Mouse (Mus musculus): ENCODE measurements around the gene Pdzd4. TPM values are rescaled to one million over a fixed set of nuclear protein-coding genes. Genes with fewer than 3 reads are reported as not detected.

Gene Pdzd4
- polyA plus RNA-seq (2014; fragmentation: Illumina TruSeq; extraction: RNeasy Lipid Tissue Mini Kit (QIAGEN cat#74804); ENCODE audit: low read depth, low replicate concordance): 0.36 TPM

GRCm38 (mm10) chrX:73824185-73825151 is at the start of gene Pdzd4:
TSS of gene Pdzd4 (minus strand) at chrX:73824969.

GRCm38 (mm10) chrX:73786364-73787224 is 38.2 kb downstream of the Pdzd4 start, which contains the start of the genes Idh3g and Ssr4:
TSS of gene Idh3g (minus strand) at chrX:73786897.
TSS of gene Ssr4 (plus strand) at chrX:73787028.

GRCm38 (mm10) chrX:73774168-73774760 is 50.5 kb downstream of the Pdzd4 start, which contains the start of gene Srpk3:
TSS of gene Srpk3 (plus strand) at chrX:73774405.

GRCm38 (mm10) chrX:73756334-73757140 is 68.2 kb downstream of the Pdzd4 start, which contains the start of gene Plxnb3:
TSS of gene Plxnb3 (plus strand) at chrX:73757090.

Other genes starting within 250 kb of the Pdzd4 start
- 0.32 TPM for gene Dusp9, start 185.6 kb downstream of the Pdzd4 start, polyA plus RNA-seq (2014; fragmentation: Illumina TruSeq; extraction: RNeasy Lipid Tissue Mini Kit (QIAGEN cat#74804); ENCODE audit: low read depth, low replicate concordance)
- gene Pnck, start 164.9 kb downstream of the Pdzd4 start, polyA plus RNA-seq (2014; fragmentation: Illumina TruSeq; extraction: RNeasy Lipid Tissue Mini Kit (QIAGEN cat#74804); ENCODE audit: low read depth, low replicate concordance): not detected
- gene Slc6a8, start 151.8 kb downstream of the Pdzd4 start, polyA plus RNA-seq (2014; fragmentation: Illumina TruSeq; extraction: RNeasy Lipid Tissue Mini Kit (QIAGEN cat#74804); ENCODE audit: low read depth, low replicate concordance): 126 TPM
- gene Bcap31, start 108.8 kb downstream of the Pdzd4 start, polyA plus RNA-seq (2014; fragmentation: Illumina TruSeq; extraction: RNeasy Lipid Tissue Mini Kit (QIAGEN cat#74804); ENCODE audit: low read depth, low replicate concordance): 215 TPM
- 1.0 TPM for gene Abcd1, start 108.4 kb downstream of the Pdzd4 start, polyA plus RNA-seq (2014; fragmentation: Illumina TruSeq; extraction: RNeasy Lipid Tissue Mini Kit (QIAGEN cat#74804); ENCODE audit: low read depth, low replicate concordance)
- gene Plxnb3, start 67.9 kb downstream of the Pdzd4 start, polyA plus RNA-seq (2014; fragmentation: Illumina TruSeq; extraction: RNeasy Lipid Tissue Mini Kit (QIAGEN cat#74804); ENCODE audit: low read depth, low replicate concordance): not detected
- gene Srpk3, start 50.6 kb downstream of the Pdzd4 start, polyA plus RNA-seq (2014; fragmentation: Illumina TruSeq; extraction: RNeasy Lipid Tissue Mini Kit (QIAGEN cat#74804); ENCODE audit: low read depth, low replicate concordance): not detected
- gene Idh3g, start 38.1 kb downstream of the Pdzd4 start, polyA plus RNA-seq (2014; fragmentation: Illumina TruSeq; extraction: RNeasy Lipid Tissue Mini Kit (QIAGEN cat#74804); ENCODE audit: low read depth, low replicate concordance): 73.0 TPM
- 30.3 TPM for gene Ssr4, start 37.9 kb downstream of the Pdzd4 start, polyA plus RNA-seq (2014; fragmentation: Illumina TruSeq; extraction: RNeasy Lipid Tissue Mini Kit (QIAGEN cat#74804); ENCODE audit: low read depth, low replicate concordance)
- 10.0 TPM for gene Avpr2, start 67.1 kb upstream of the Pdzd4 start, polyA plus RNA-seq (2014; fragmentation: Illumina TruSeq; extraction: RNeasy Lipid Tissue Mini Kit (QIAGEN cat#74804); ENCODE audit: low read depth, low replicate concordance)
- gene L1cam, start 71.1 kb upstream of the Pdzd4 start, polyA plus RNA-seq (2014; fragmentation: Illumina TruSeq; extraction: RNeasy Lipid Tissue Mini Kit (QIAGEN cat#74804); ENCODE audit: low read depth, low replicate concordance): 4.2 TPM
- gene Arhgap4, start 96.9 kb upstream of the Pdzd4 start, polyA plus RNA-seq (2014; fragmentation: Illumina TruSeq; extraction: RNeasy Lipid Tissue Mini Kit (QIAGEN cat#74804); ENCODE audit: low read depth, low replicate concordance): 0.85 TPM
- gene Naa10, start 97.0 kb upstream of the Pdzd4 start, polyA plus RNA-seq (2014; fragmentation: Illumina TruSeq; extraction: RNeasy Lipid Tissue Mini Kit (QIAGEN cat#74804); ENCODE audit: low read depth, low replicate concordance): 5.3 TPM
- 9.6 TPM for gene Renbp, start 105.9 kb upstream of the Pdzd4 start, polyA plus RNA-seq (2014; fragmentation: Illumina TruSeq; extraction: RNeasy Lipid Tissue Mini Kit (QIAGEN cat#74804); ENCODE audit: low read depth, low replicate concordance)
- gene Hcfc1, start 141.4 kb upstream of the Pdzd4 start, polyA plus RNA-seq (2014; fragmentation: Illumina TruSeq; extraction: RNeasy Lipid Tissue Mini Kit (QIAGEN cat#74804); ENCODE audit: low read depth, low replicate concordance): 22.0 TPM
- gene Irak1, start 198.9 kb upstream of the Pdzd4 start, polyA plus RNA-seq (2014; fragmentation: Illumina TruSeq; extraction: RNeasy Lipid Tissue Mini Kit (QIAGEN cat#74804); ENCODE audit: low read depth, low replicate concordance): 37.3 TPM